9 mouse cellular contexts compared by ENCODE assay signal in the genomic region with DNA sequence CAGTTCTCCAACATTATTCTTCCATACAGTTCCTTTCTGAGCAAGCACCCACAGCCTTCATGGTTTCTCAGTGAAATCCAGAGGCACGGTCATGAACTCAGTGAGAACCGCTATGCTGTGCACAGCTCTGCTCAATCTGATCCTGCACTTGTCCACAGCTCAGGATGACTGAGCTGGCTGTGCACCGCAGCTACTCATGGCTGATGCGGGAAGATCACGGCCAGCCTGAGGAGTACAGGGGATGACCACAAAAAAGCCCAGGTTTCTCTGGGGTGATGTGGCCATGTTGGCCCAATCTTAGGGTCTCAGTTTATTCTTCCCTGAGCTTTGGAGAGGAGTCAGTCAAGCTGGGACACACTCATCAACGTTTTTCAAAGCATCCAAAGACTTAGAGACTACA.
A peak's percentile ranks its signal among the peaks of the same experiment; 100 is the strongest.
DNase-seq lines count a peak whose midpoint lies in the region; ATAC-seq and TF ChIP-seq lines count a peak whose summit lies in the region.
"Had no signal": no experiment of that assay in that cellular context is flagged by ENCODE, and none has a peak within 500 bp of the region (broad histone marks: within the 10 kb centered on the region; RNA-seq: fewer than 3 reads in every experiment).

No protein-coding gene starts in this region.

- no peak for DNase-seq in left cerebral cortex, adult 2 months (ENCODE audit: extremely low spot score in 1 of 2, low spot score in 2 of 2)
- DNase-seq in left cerebral cortex, postnatal 25 days (ENCODE audit: low spot score in 2 of 2), result no peak
- DNase-seq in left cerebral cortex, postnatal 14 days (ENCODE audit: low spot score in 2 of 2), result no peak
- DNase-seq in layer of hippocampus, adult 18-20 months (ENCODE audit: low spot score in 2 of 2), result no peak
- no peak for DNase-seq in lung, adult 18-20 months

- no peaks in the 10 kb centered on the region for H3K36me3 ChIP-seq in forebrain, embryonic 13.5 days (ENCODE audit: poor library complexity, severe bottlenecking)
- H3K36me3 ChIP-seq in intestine, postnatal 0 days (ENCODE audit: control insufficient read depth, insufficient read depth), result no peaks in the 10 kb centered on the region
- no peaks in the 10 kb centered on the region for H3K36me3 ChIP-seq in myocyte (ENCODE audit: control insufficient read depth, insufficient read depth)

- TF ChIP-seq POLR2A in myocyte (IDR thresholded peaks at IDR 0.05; ENCODE audit: insufficient read length, low read depth), result no peak

- no peaks in the 10 kb centered on the region for H3K79me2 ChIP-seq in myocyte (ENCODE audit: control insufficient read depth, insufficient read depth)

- H3K27ac ChIP-seq in left cerebral cortex, adult 2 months, result peak overlapping the region; percentile 98; the same call in 1 of the 2 replicates
- no peak overlapping the region for H3K27ac ChIP-seq in forebrain, embryonic 13.5 days
- no peak overlapping the region for H3K27ac ChIP-seq in intestine, postnatal 0 days (ENCODE audit: low read depth, low read length)

- no peak overlapping the region for H3K9ac ChIP-seq in forebrain, embryonic 13.5 days
- no peak overlapping the region for H3K9ac ChIP-seq in intestine, postnatal 0 days (ENCODE audit: low read depth, low read length)

- H3K9me3 ChIP-seq in forebrain, embryonic 13.5 days (replicated peaks), result no peaks in the 10 kb centered on the region
- no peaks in the 10 kb centered on the region for H3K9me3 ChIP-seq in intestine, postnatal 0 days (ENCODE audit: control insufficient read depth)

- H3K4me3 ChIP-seq in left cerebral cortex, adult 2 months, result peak overlapping the region; percentile 82
- peak overlapping the region; percentile 58; the same call in 1 of the 2 replicates for H3K4me3 ChIP-seq in forebrain, embryonic 13.5 days
- H3K4me3 ChIP-seq in intestine, postnatal 0 days (ENCODE audit: low read depth, low read length), result peak overlapping the region; percentile 42
- peak overlapping the region; percentile 34 for H3K4me3 ChIP-seq in myocyte

- intact Hi-C loops in left cerebral cortex, adult 2 months (cut with DNase I), result loop anchor here (2.0 to 10.0 kb wide), 3 partner anchors 90 to 474 kb away; a partner anchor contains a TSS
- intact Hi-C loops in left cerebral cortex, postnatal 25 days (cut with DNase I), result loop anchor here (10.0 kb wide), 1 partner anchor 1344 kb away; no protein-coding TSS in a partner anchor
- intact Hi-C loops in left cerebral cortex, postnatal 14 days (cut with DNase I), result loop anchor here (10.0 kb wide), 1 partner anchor 174 kb away; no protein-coding TSS in a partner anchor

- peak overlapping the region; percentile 72 for H3K4me2 ChIP-seq in forebrain, embryonic 13.5 days
- peak overlapping the region; percentile 72 for H3K4me2 ChIP-seq in intestine, postnatal 0 days (replicated peaks; ENCODE audit: low read depth)
- H3K4me2 ChIP-seq in myocyte (ENCODE audit: low read depth), result peak overlapping the region; percentile 90

- 78% methylated on average over 6 of the region's 6 CpGs for WGBS in forebrain, embryonic 13.5 days
- WGBS in intestine, postnatal 0 days, result 75% methylated on average over 6 of the region's 6 CpGs

- peaks cover 12% of the 10 kb centered on the region; the same call in 1 of the 2 replicates for H3K4me1 ChIP-seq in forebrain, embryonic 13.5 days
- H3K4me1 ChIP-seq in intestine, postnatal 0 days (replicated peaks; ENCODE audit: control insufficient read depth, insufficient read depth, low read length), result no peaks in the 10 kb centered on the region

- peaks cover 22% of the 10 kb centered on the region; the same call in 1 of the 2 replicates for H3K27me3 ChIP-seq in forebrain, embryonic 13.5 days
- 0 out of 2 replicates have a peak, but pooled peaks cover 3% of the 10 kb centered on the region for H3K27me3 ChIP-seq in intestine, postnatal 0 days (replicated peaks; ENCODE audit: control insufficient read depth, insufficient read depth, low read length)
- H3K27me3 ChIP-seq in myocyte (ENCODE audit: control insufficient read depth, insufficient read depth, insufficient read length), result peaks cover 6% of the 10 kb centered on the region
- H3K27me3 ChIP-seq: Patski had no signal

- TF ChIP-seq CTCF in left cerebral cortex, adult 2 months (IDR thresholded peaks at IDR 0.05), result no peak
- TF ChIP-seq CTCF in intestine, postnatal 0 days (IDR thresholded peaks at IDR 0.05; ENCODE audit: low read depth), result no peak

- no peak overlapping the region for H3ac ChIP-seq in myocyte (ENCODE audit: control insufficient read depth, insufficient read length)

- peak; percentile 7; the same call in 1 of the 2 replicates for ATAC-seq in forebrain, embryonic 13.5 days
- ATAC-seq in intestine, postnatal 0 days, result no peak

TF ChIP-seq in myocyte, 11 proteins besides CTCF, POLR2A, EP300 and RAD21:
- TF ChIP-seq USF1 (IDR thresholded peaks at IDR 0.05; ENCODE audit: low read depth) (no peak), MYOD1 (IDR thresholded peaks at IDR 0.05; ENCODE audit: control insufficient read depth in 1 of 3, insufficient read length in 2 of 3, low read depth in 2 of 3) (no peak)
TF ChIP-seq in myocyte: peak in this region for 0.
